Mouse (Mus musculus) midbrain, embryonic 16.5 days (tissue): Measurements from ENCODE around the gene Adcy2. TPM values are rescaled to one million over a fixed set of nuclear protein-coding genes. Genes with fewer than 3 reads are reported as not detected.

Experiments
- ATAC-seq: fragments of 200-750 bp; cut with Nextera tagmentation; 2 replicates; pipeline ENCODE4 v1.8.0; 2017; ENCODE audit warnings: moderate TSS enrichment
- H3K27ac ChIP-seq: fragments of 300-500 bp; sonication (generic); 2 replicates; pipeline ENCODE4 v1.5.1; 2014; ENCODE audit warnings: mild to moderate bottlenecking, low read length, mixed read lengths
- H3K27me3 ChIP-seq: fragments of 300-500 bp; sonication (generic); 2 replicates; pipeline ENCODE4 v1.6.1; 2014; ENCODE audit warnings: low read depth, low read length, mixed read lengths; ENCODE audit not compliant: control insufficient read depth, insufficient read depth
- H3K36me3 ChIP-seq: fragments of 300-500 bp; sonication (generic); 2 replicates; pipeline ENCODE4 v1.6.1; 2014; ENCODE audit warnings: mild to moderate bottlenecking, low read length, moderate library complexity, mixed read lengths; ENCODE audit not compliant: control insufficient read depth, insufficient read depth
- H3K4me1 ChIP-seq: fragments of 300-500 bp; sonication (generic); 2 replicates; pipeline ENCODE4 v1.6.1; 2014; ENCODE audit warnings: mild to moderate bottlenecking, low read length, mixed read lengths; ENCODE audit not compliant: control insufficient read depth, insufficient read depth
- H3K4me2 ChIP-seq: fragments of 300-500 bp; sonication (generic); 2 replicates; pipeline ENCODE4 v1.6.1; 2014; ENCODE audit warnings: mild to moderate bottlenecking, low read length, mixed read lengths
- H3K4me3 ChIP-seq: fragments of 300-500 bp; sonication (generic); 2 replicates; pipeline ENCODE4 v1.5.1; 2014; ENCODE audit warnings: low read depth, mild to moderate bottlenecking, low read length, moderate library complexity, mixed read lengths
- H3K9ac ChIP-seq: fragments of 300-500 bp; sonication (generic); 2 replicates; pipeline ENCODE4 v1.6.1; 2014; ENCODE audit warnings: low read depth, low read length, mixed read lengths
- H3K9me3 ChIP-seq: fragments of 300-500 bp; sonication (generic); replicated peaks from 2 replicates; pipeline ENCODE4 v1.6.1; 2014; ENCODE audit warnings: mild to moderate bottlenecking, low read length, mixed read lengths; ENCODE audit not compliant: control insufficient read depth, poor library complexity, severe bottlenecking
- WGBS: fragments of 180-500 bp; shearing (Covaris S2); extraction: QIAGEN DNeasy Blood & Tissue Kit; methylation state at CpG from one replicate; pipeline ENCODE4 v1.1.7; 2014; 5-methylcytosine and 5-hydroxymethylcytosine counted together
- polyA plus RNA-seq: library from polyadenylated mRNA; unstranded; fragments of >200 nt; fragmentation: Nextera tagmentation; extraction: Ambion mirVana; gene quantifications from 2 replicates; pipeline ENCODE4 v1.2.1, GENCODE M21; 2015

The Adcy2 gene
- polyA plus RNA-seq, 1 experiment from 2014 or later: 7.5 TPM

DNA sequence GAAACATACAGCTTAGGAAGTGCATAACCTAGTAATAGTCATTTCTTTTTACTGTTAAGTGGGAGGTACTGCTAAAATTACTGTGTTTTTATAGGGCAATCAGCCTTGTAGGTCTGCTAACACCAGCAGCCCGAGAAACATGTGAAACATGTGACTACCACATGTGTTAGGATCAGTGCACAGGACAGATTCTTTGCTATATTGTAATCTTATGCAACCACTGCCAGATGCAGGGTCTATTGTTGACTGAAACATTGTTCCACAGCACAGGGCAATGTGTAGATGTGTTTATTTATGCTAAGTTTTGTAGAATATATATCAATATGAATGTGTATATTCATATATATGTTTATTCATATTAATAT is 67.1 kb downstream of the Adcy2 start:
- Histone ChIP-seq H3K4me1 (no peaks in the 10 kb centered on the region), H3K27me3 (no peaks in the 10 kb centered on the region), H3K9me3 (no peaks in the 10 kb centered on the region), H3K4me2 (no peak overlapping the region), H3K4me3 (no peak overlapping the region), H3K9ac (no peak overlapping the region), H3K36me3 (no peaks in the 10 kb centered on the region), H3K27ac (no peak overlapping the region)
- ATAC-seq: no peak
- 66% methylated on average over 1 of the region's 1 CpGs for WGBS

DNA sequence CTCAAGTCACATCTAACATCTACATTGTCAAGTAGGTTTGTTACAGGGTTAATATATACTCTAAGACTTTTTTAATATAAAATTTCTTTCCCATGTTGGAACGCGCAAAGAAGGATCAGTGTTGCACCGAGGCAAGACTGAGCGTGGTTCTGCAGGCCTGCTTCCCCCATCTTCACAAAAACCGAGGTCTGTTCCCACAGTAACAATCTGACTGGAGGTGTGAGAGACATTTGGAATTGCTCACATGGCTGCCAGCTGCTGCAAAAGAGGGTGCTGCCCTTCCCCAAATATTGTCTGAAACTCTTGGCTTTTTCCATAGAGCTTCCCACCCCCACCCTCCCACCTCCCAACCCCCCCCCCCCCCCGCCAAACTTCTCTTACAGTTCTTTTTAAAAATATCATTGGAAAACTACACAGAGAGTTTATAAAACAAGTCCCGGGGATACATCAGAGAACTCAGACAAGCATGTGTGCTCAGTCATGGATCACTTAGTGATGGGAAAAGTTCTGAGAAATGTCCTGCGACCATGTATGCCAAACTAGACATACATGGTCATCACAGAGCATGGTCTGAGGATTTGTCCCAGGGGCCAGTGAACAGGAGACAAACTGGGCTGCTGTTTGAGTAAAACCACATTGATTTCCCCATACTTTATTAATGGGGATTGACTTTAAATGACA is 67.6 kb downstream of the Adcy2 start:
- no peaks in the 10 kb centered on the region for H3K27me3 ChIP-seq
- H3K4me3 ChIP-seq: no peak overlapping the region
- WGBS: 90% methylated on average over 8 of the region's 8 CpGs
- no peaks in the 10 kb centered on the region for H3K9me3 ChIP-seq
- no peak overlapping the region for H3K4me2 ChIP-seq
- H3K27ac ChIP-seq: no peak overlapping the region
- no peaks in the 10 kb centered on the region for H3K4me1 ChIP-seq
- ATAC-seq: no peak
- no peak overlapping the region for H3K9ac ChIP-seq
- no peaks in the 10 kb centered on the region for H3K36me3 ChIP-seq

DNA sequence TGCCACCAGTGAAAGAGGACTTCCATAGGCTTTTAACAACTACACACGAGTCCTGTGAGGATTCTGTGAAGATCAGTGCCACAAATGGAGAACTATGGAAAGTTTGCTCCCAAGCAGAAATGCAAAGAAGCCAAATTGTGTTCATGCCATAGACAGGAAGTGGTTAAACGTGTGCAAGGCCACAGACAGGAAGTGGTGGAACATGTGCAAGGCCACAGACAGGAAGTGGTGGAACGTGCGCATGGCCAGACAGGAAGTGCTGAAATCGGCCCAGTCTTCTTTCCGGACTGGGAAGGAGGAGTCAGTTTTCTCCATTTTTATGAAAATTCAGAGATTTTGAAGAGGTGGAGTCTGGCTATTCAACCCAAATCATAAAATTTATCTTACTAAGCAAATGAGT is 70.9 kb downstream of the Adcy2 start:
- no peaks in the 10 kb centered on the region for H3K9me3 ChIP-seq
- no peaks in the 10 kb centered on the region for H3K4me1 ChIP-seq
- no peak for ATAC-seq
- no peak overlapping the region for H3K4me2 ChIP-seq
- H3K36me3 ChIP-seq: no peaks in the 10 kb centered on the region
- H3K27me3 ChIP-seq: no peaks in the 10 kb centered on the region
- H3K27ac ChIP-seq: no peak overlapping the region
- no peak overlapping the region for H3K4me3 ChIP-seq
- WGBS: 87% methylated on average over 6 of the region's 6 CpGs
- H3K9ac ChIP-seq: no peak overlapping the region

- H3K27me3 ChIP-seq: no peaks in the 10 kb centered on the region
- WGBS: 87% methylated on average over 11 of the region's 11 CpGs
- H3K9ac ChIP-seq: no peak overlapping the region
- no peak overlapping the region for H3K27ac ChIP-seq
- no peak overlapping the region for H3K4me3 ChIP-seq
- ATAC-seq: no peak
- no peaks in the 10 kb centered on the region for H3K4me1 ChIP-seq
- H3K9me3 ChIP-seq: no peaks in the 10 kb centered on the region
- H3K36me3 ChIP-seq: no peaks in the 10 kb centered on the region
- H3K4me2 ChIP-seq: no peak overlapping the region
Observed at GRCm38 (mm10) chr13:68913666-68914288, 85.6 kb downstream of the Adcy2 start.

DNA sequence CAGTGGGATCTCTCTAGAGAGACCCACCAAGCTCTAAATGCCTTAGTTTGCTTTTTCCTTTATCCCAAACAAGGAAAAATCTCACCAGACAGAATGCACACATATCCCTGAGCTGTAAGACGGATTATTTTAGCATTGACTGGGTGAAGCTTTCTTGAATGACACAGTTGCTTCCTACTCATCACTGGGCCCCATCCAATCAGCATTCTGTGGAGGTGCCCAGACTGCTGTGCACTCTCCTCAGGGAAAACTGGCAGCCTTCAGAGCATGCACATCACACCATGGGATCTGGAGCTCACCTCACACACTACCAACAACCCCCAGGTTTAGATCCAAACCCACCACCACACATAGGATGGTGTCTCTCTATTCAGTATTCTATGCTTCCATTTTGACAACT is 92.7 kb downstream of the Adcy2 start:
- 0 out of 2 replicates have a peak, but pooled peaks have one; percentile 70 for ATAC-seq
- H3K27ac ChIP-seq: no peak overlapping the region
- 70% methylated on average over 1 of the region's 1 CpGs for WGBS
- H3K36me3 ChIP-seq: no peaks in the 10 kb centered on the region
- no peak overlapping the region for H3K4me2 ChIP-seq
- no peaks in the 10 kb centered on the region for H3K9me3 ChIP-seq
- no peaks in the 10 kb centered on the region for H3K4me1 ChIP-seq
- H3K4me3 ChIP-seq: no peak overlapping the region
- H3K27me3 ChIP-seq: no peaks in the 10 kb centered on the region
- no peak overlapping the region for H3K9ac ChIP-seq

GRCm38 (mm10) chr13:68902708-68903107 is 96.6 kb downstream of the Adcy2 start:
- no peaks in the 10 kb centered on the region for H3K9me3 ChIP-seq
- H3K4me3 ChIP-seq: no peak overlapping the region
- no peak for ATAC-seq
- 95% methylated on average over 1 of the region's 1 CpGs for WGBS
- H3K4me1 ChIP-seq: no peaks in the 10 kb centered on the region
- no peak overlapping the region for H3K9ac ChIP-seq
- no peak overlapping the region for H3K4me2 ChIP-seq
- no peak overlapping the region for H3K27ac ChIP-seq
- H3K36me3 ChIP-seq: no peaks in the 10 kb centered on the region
- no peaks in the 10 kb centered on the region for H3K27me3 ChIP-seq

- Histone ChIP-seq H3K4me3 (no peak overlapping the region), H3K27ac (no peak overlapping the region), H3K9ac (no peak overlapping the region), H3K9me3 (no peaks in the 10 kb centered on the region), H3K4me2 (no peak overlapping the region), H3K36me3 (no peaks in the 10 kb centered on the region), H3K27me3 (no peaks in the 10 kb centered on the region), H3K4me1 (no peaks in the 10 kb centered on the region)
- ATAC-seq: no peak
- 95% methylated on average over 9 of the region's 9 CpGs for WGBS
Observed at GRCm38 (mm10) chr13:68889929-68890593, 109.3 kb downstream of the Adcy2 start.

- no peaks in the 10 kb centered on the region for H3K27me3 ChIP-seq
- ATAC-seq: no peak
- H3K27ac ChIP-seq: no peak overlapping the region
- H3K4me3 ChIP-seq: no peak overlapping the region
- H3K9ac ChIP-seq: no peak overlapping the region
- no peak overlapping the region for H3K4me2 ChIP-seq
- WGBS: 96% methylated on average over 6 of the region's 6 CpGs
- no peaks in the 10 kb centered on the region for H3K36me3 ChIP-seq
- no peaks in the 10 kb centered on the region for H3K9me3 ChIP-seq
- no peaks in the 10 kb centered on the region for H3K4me1 ChIP-seq
Observed at GRCm38 (mm10) chr13:68868776-68869175, 130.6 kb downstream of the Adcy2 start.

GRCm38 (mm10) chr13:68867940-68868655 is 131.2 kb downstream of the Adcy2 start:
- ATAC-seq: no peak; the same call in 1 of the 2 replicates
- no peaks in the 10 kb centered on the region for H3K4me1 ChIP-seq
- no peaks in the 10 kb centered on the region for H3K36me3 ChIP-seq
- H3K27me3 ChIP-seq: no peaks in the 10 kb centered on the region
- H3K9ac ChIP-seq: no peak overlapping the region
- no peaks in the 10 kb centered on the region for H3K9me3 ChIP-seq
- H3K27ac ChIP-seq: no peak overlapping the region
- H3K4me2 ChIP-seq: no peak overlapping the region
- 59% methylated on average over 1 of the region's 1 CpGs for WGBS
- no peak overlapping the region for H3K4me3 ChIP-seq
